Mouse (Mus musculus) MEL (cell line): Measurements from ENCODE around the gene Gmpr. TPM values are rescaled to one million over a fixed set of nuclear protein-coding genes. Genes with fewer than 3 reads are reported as not detected.

Source experiments
- DNase-seq: peaks from one replicate; pipeline ENCODE4 v3.0.0; 2011; ENCODE audit warnings: low read depth, low spot score
- H3K27ac ChIP-seq: 2 replicates; pipeline ENCODE4 v1.5.1; 2012; ENCODE audit warnings: low read depth, mild to moderate bottlenecking, control low read depth, low read length, moderate library complexity; ENCODE audit not compliant: control insufficient read depth
- H3K27me3 ChIP-seq, 2 experiments: fragments of 150-350 bp in 1 of 2; sonication (generic) in 1 of 2; 2 replicates each; pipeline ENCODE4 v1.6.1; 2012; ENCODE audit warnings: low read length in 2 of 2, mild to moderate bottlenecking in 2 of 2, improper control_type of control experiment in 1 of 2, moderate library complexity in 1 of 2; ENCODE audit not compliant: insufficient read depth in 2 of 2, control insufficient read depth in 1 of 2
- H3K36me3 ChIP-seq, 2 experiments: 2 replicates each; pipeline ENCODE4 v1.6.1; 2012 to 2014; ENCODE audit warnings: low read length in 2 of 2, improper control_type of control experiment in 1 of 2, inconsistent platforms in 1 of 2, mild to moderate bottlenecking in 1 of 2; ENCODE audit not compliant: insufficient read depth in 2 of 2, control insufficient read depth in 1 of 2
- H3K4me1 ChIP-seq, 2 experiments: fragments of 150-350 bp in 1 of 2; sonication (generic) in 1 of 2; 2 replicates each; pipeline ENCODE4 v1.6.1; 2012; ENCODE audit warnings: low read length in 2 of 2, improper control_type of control experiment in 1 of 2, mild to moderate bottlenecking in 1 of 2; ENCODE audit not compliant: insufficient read depth in 2 of 2, control insufficient read depth in 1 of 2
- H3K4me3 ChIP-seq, 2 experiments: fragments of 150-350 bp in 1 of 2; sonication (generic) in 1 of 2; 2 replicates each; pipeline ENCODE4 v1.5.1; 2012; ENCODE audit warnings: low read depth in 2 of 2, low read length in 2 of 2, mild to moderate bottlenecking in 2 of 2, moderate library complexity in 2 of 2, control low read depth in 1 of 2, improper control_type of control experiment in 1 of 2; ENCODE audit not compliant: control insufficient read depth in 1 of 2, insufficient read depth in 1 of 2
- H3K79me2 ChIP-seq: 2 replicates; pipeline ENCODE4 v1.6.1; 2012; ENCODE audit warnings: mild to moderate bottlenecking, low read length, moderate library complexity; ENCODE audit not compliant: control insufficient read depth, poor library complexity, insufficient read depth
- H3K9ac ChIP-seq: 2 replicates; pipeline ENCODE4 v1.6.1; 2012; ENCODE audit warnings: low read depth, mild to moderate bottlenecking, control low read depth, low read length, moderate library complexity; ENCODE audit not compliant: control insufficient read depth, poor library complexity, severe bottlenecking
- H3K9me3 ChIP-seq: fragments of 150-350 bp; sonication (generic); replicated peaks from 2 replicates; pipeline ENCODE4 v1.6.1; 2012; ENCODE audit warnings: mild to moderate bottlenecking, low read length, improper control_type of control experiment, moderate library complexity; ENCODE audit not compliant: insufficient read depth
- BHLHE40 ChIP-seq: IDR thresholded peaks from 2 replicates; pipeline ENCODE4 v1.6.1; 2012; ENCODE audit warnings: low read depth, mild to moderate bottlenecking, inconsistent platforms, low read length, improper control_type of control experiment, borderline replicate concordance
- CHD1 ChIP-seq: IDR thresholded peaks from 2 replicates; pipeline ENCODE4 v1.6.1; 2012; ENCODE audit warnings: low read depth, mild to moderate bottlenecking, inconsistent platforms, low read length, improper control_type of control experiment
- CHD2 ChIP-seq: IDR thresholded peaks from 2 replicates; pipeline ENCODE4 v1.6.1; 2011; ENCODE audit warnings: low read length, improper control_type of control experiment
- CTCF ChIP-seq, 3 experiments: IDR thresholded peaks in 2 of 3; conservative IDR thresholded peaks in 1 of 3; 2 replicates each; pipeline ENCODE4 v1.5.1; 2011 to 2012; ENCODE audit warnings: low read length in 3 of 3, low read depth in 2 of 3, mild to moderate bottlenecking in 2 of 3, improper control_type of control experiment in 1 of 3, inconsistent platforms in 1 of 3, mixed read lengths in 1 of 3, moderate library complexity in 1 of 3; ENCODE audit not compliant: control insufficient read depth in 1 of 3, insufficient read depth in 1 of 3, poor library complexity in 1 of 3, severe bottlenecking in 1 of 3
- ELF1 ChIP-seq: IDR thresholded peaks from 2 replicates; pipeline ENCODE4 v1.6.1; 2014; ENCODE audit warnings: low read depth, mild to moderate bottlenecking, inconsistent platforms, low read length, improper control_type of control experiment, moderate library complexity
- EP300 ChIP-seq, 2 experiments: IDR thresholded peaks; 2 replicates each; pipeline ENCODE4 v1.6.1; 2011; ENCODE audit warnings: improper control_type of control experiment in 2 of 2, low read length in 2 of 2, low read depth in 1 of 2, mild to moderate bottlenecking in 1 of 2
- ETS1 ChIP-seq: IDR thresholded peaks from 2 replicates; pipeline ENCODE4 v1.6.1; 2012; ENCODE audit warnings: low read depth, mild to moderate bottlenecking, inconsistent platforms, low read length, improper control_type of control experiment, moderate library complexity
- GATA1 ChIP-seq: IDR thresholded peaks from 2 replicates; pipeline ENCODE4 v1.6.1; 2011; ENCODE audit warnings: low read depth, low read length, improper control_type of control experiment
- HCFC1 ChIP-seq: IDR thresholded peaks from 2 replicates; pipeline ENCODE4 v1.6.1; 2012; ENCODE audit warnings: low read depth, mild to moderate bottlenecking, inconsistent platforms, low read length, improper control_type of control experiment, moderate library complexity
- KAT2A ChIP-seq: conservative IDR thresholded peaks from 2 replicates; pipeline ENCODE4 v1.6.1; 2012; ENCODE audit warnings: low read depth, low read length, improper control_type of control experiment, inconsistent platforms
- MAFK ChIP-seq: IDR thresholded peaks from 2 replicates; pipeline ENCODE4 v1.6.1; 2011; ENCODE audit warnings: low read depth, mild to moderate bottlenecking, low read length, improper control_type of control experiment, borderline replicate concordance
- MAX ChIP-seq: IDR thresholded peaks from 2 replicates; pipeline ENCODE4 v1.6.1; 2011; ENCODE audit warnings: low read length, improper control_type of control experiment
- MAZ ChIP-seq: IDR thresholded peaks from 2 replicates; pipeline ENCODE4 v1.6.1; 2012; ENCODE audit warnings: low read depth, mild to moderate bottlenecking, inconsistent platforms, low read length, improper control_type of control experiment
- MXI1 ChIP-seq: IDR thresholded peaks from 2 replicates; pipeline ENCODE4 v1.6.1; 2011; ENCODE audit warnings: mild to moderate bottlenecking, low read depth, low read length, improper control_type of control experiment
- MYB ChIP-seq: IDR thresholded peaks from 2 replicates; pipeline ENCODE4 v1.6.1; 2011; ENCODE audit warnings: mild to moderate bottlenecking, low read depth, low read length, improper control_type of control experiment
- NRF1 ChIP-seq: IDR thresholded peaks from 2 replicates; pipeline ENCODE4 v1.6.1; 2014; ENCODE audit warnings: low read depth, mild to moderate bottlenecking, inconsistent platforms, low read length, improper control_type of control experiment, moderate library complexity; ENCODE audit not compliant: poor library complexity, insufficient read depth, severe bottlenecking
- POLR2A ChIP-seq, 2 experiments: IDR thresholded peaks; 2 replicates each; pipeline ENCODE4 v1.6.1; 2011 to 2012; ENCODE audit warnings: low read length in 2 of 2, mild to moderate bottlenecking in 2 of 2, control low read depth in 1 of 2, improper control_type of control experiment in 1 of 2, low read depth in 1 of 2, moderate library complexity in 1 of 2; ENCODE audit not compliant: control insufficient read depth in 1 of 2, insufficient read depth in 1 of 2, poor library complexity in 1 of 2
- POLR2AphosphoS2 ChIP-seq: IDR thresholded peaks from 2 replicates; pipeline ENCODE4 v1.6.1; 2011; ENCODE audit warnings: low read length, improper control_type of control experiment
- POLR2AphosphoS5 ChIP-seq: IDR thresholded peaks from 2 replicates; pipeline ENCODE4 v1.6.1; 2012; ENCODE audit warnings: low read depth, borderline replicate concordance, mild to moderate bottlenecking, inconsistent platforms, low read length, moderate library complexity, mixed read lengths
- RAD21 ChIP-seq: IDR thresholded peaks from 2 replicates; pipeline ENCODE4 v1.6.1; 2011; ENCODE audit warnings: mild to moderate bottlenecking, low read depth, low read length, improper control_type of control experiment
- RCOR1 ChIP-seq: IDR thresholded peaks from 2 replicates; pipeline ENCODE4 v1.6.1; 2012; ENCODE audit warnings: low read depth, mild to moderate bottlenecking, inconsistent platforms, low read length, improper control_type of control experiment
- SIN3A ChIP-seq: IDR thresholded peaks from 2 replicates; pipeline ENCODE4 v1.6.1; 2012; ENCODE audit warnings: low read length, improper control_type of control experiment, inconsistent platforms
- SMC3 ChIP-seq: IDR thresholded peaks from 2 replicates; pipeline ENCODE4 v1.6.1; 2011; ENCODE audit warnings: low read depth, low read length, improper control_type of control experiment
- TAL1 ChIP-seq: IDR thresholded peaks from 2 replicates; pipeline ENCODE4 v1.6.1; 2012; ENCODE audit warnings: mild to moderate bottlenecking, inconsistent platforms, low read length, moderate library complexity, mixed read lengths
- TCF12 ChIP-seq: IDR thresholded peaks from 2 replicates; pipeline ENCODE4 v1.6.1; 2014; ENCODE audit warnings: low read depth, mild to moderate bottlenecking, inconsistent platforms, low read length, improper control_type of control experiment, moderate library complexity
- USF1 ChIP-seq: IDR thresholded peaks from 2 replicates; pipeline ENCODE4 v1.6.1; 2014; ENCODE audit warnings: low read depth, mild to moderate bottlenecking, inconsistent platforms, low read length, improper control_type of control experiment, moderate library complexity
- USF2 ChIP-seq, 2 experiments: IDR thresholded peaks; 2 replicates each; pipeline ENCODE4 v1.6.1; 2011 to 2012; ENCODE audit warnings: improper control_type of control experiment in 2 of 2, low read length in 2 of 2, borderline replicate concordance in 1 of 2, inconsistent platforms in 1 of 2, low read depth in 1 of 2, mild to moderate bottlenecking in 1 of 2; ENCODE audit not compliant: insufficient read depth in 1 of 2
- ZMIZ1 ChIP-seq: IDR thresholded peaks from 2 replicates; pipeline ENCODE4 v1.6.1; 2012; ENCODE audit warnings: low read depth, mild to moderate bottlenecking, inconsistent platforms, low read length, improper control_type of control experiment, moderate library complexity
- polyA plus RNA-seq, 2 experiments: library from polyadenylated mRNA; stranded (reverse) in 1 of 2; unstranded in 1 of 2; fragments of >175 nt in 1 of 2; fragments of >200 nt in 1 of 2; gene quantifications; 2 replicates each; pipeline versions ENCODE4 v1.2.1 to v1.2.4; 2012; ENCODE audit warnings: low replicate concordance in 2 of 2, low read depth in 1 of 2; ENCODE audit not compliant: insufficient read length in 2 of 2, insufficient read depth in 1 of 2, missing spikeins in 1 of 2
- total RNA-seq: library from RNA; depleted of rRNA; stranded (reverse); fragments of 300-350 nt; gene quantifications from 2 replicates; pipeline ENCODE4 v1.2.3, GENCODE M21; 2012

Gmpr gene
- total and polyA plus RNA-seq, 3 experiments: 64.2 to 130 TPM; not detected in 1

- H3K36me3 ChIP-seq: peaks cover 0 to 4% of the 10 kb centered on the region in 2 experiments; a peak in 1 of 4 replicates
- TF ChIP-seq POLR2AphosphoS5 (no peak), MAZ (no peak), BHLHE40 (no peak), POLR2AphosphoS2 (no peak), HCFC1 (no peak), ZMIZ1 (no peak), NRF1 (no peak), ETS1 (no peak), USF2 (IDR thresholded peaks at IDR 0.05; ENCODE audit: borderline replicate concordance in 1 of 2, insufficient read depth in 1 of 2, low read depth in 1 of 2, low read length in 2 of 2) (no peak), USF1 (no peak), EP300 (IDR thresholded peaks at IDR 0.05; ENCODE audit: low read depth in 1 of 2, low read length in 2 of 2) (no peak), RCOR1 (no peak), SMC3 (no peak), TCF12 (no peak), CHD1 (no peak), MYB (no peak)
- H3K27ac ChIP-seq: no peak overlapping the region
- no peak overlapping the region for H3K9ac ChIP-seq
- H3K9me3 ChIP-seq: no peaks in the 10 kb centered on the region
- H3K79me2 ChIP-seq: no peaks in the 10 kb centered on the region
- H3K4me1 ChIP-seq: peaks cover 0 to 2% of the 10 kb centered on the region in 2 experiments; a peak in 1 of 4 replicates
- DNase-seq: no peak
- no peak overlapping the region for H3K4me3 ChIP-seq
- H3K27me3 ChIP-seq: no peaks in the 10 kb centered on the region
Measured at GRCm38 (mm10) chr13:45505546-45505945, 1.7 kb upstream of the Gmpr start.

GRCm38 (mm10) chr13:45508495-45508894 lies 1.3 kb downstream of the Gmpr start:
- H3K79me2 ChIP-seq: no peaks in the 10 kb centered on the region
- no peaks in the 10 kb centered on the region for H3K27me3 ChIP-seq
- H3K36me3 ChIP-seq: peaks cover 0 to 14% of the 10 kb centered on the region in 2 experiments; a peak in 2 of 4 replicates
- H3K4me3 ChIP-seq: no peak overlapping the region
- H3K9me3 ChIP-seq: no peaks in the 10 kb centered on the region
- peaks cover 8 to 27% of the 10 kb centered on the region in 2 experiments for H3K4me1 ChIP-seq
- DNase-seq: no peak
- no peak overlapping the region for H3K9ac ChIP-seq
- TF ChIP-seq MAX: no peak
- no peak for TF ChIP-seq RCOR1
- no peak for TF ChIP-seq RAD21
- TF ChIP-seq CHD1: no peak
- TF ChIP-seq KAT2A: no peak
- TF ChIP-seq TAL1: no peak
- TF ChIP-seq NRF1: no peak
- no peak for TF ChIP-seq SIN3A
- TF ChIP-seq TCF12: no peak
- no peak for TF ChIP-seq CHD2
- TF ChIP-seq MXI1: no peak
- no peak for TF ChIP-seq POLR2AphosphoS5
- no peak for TF ChIP-seq HCFC1
- TF ChIP-seq MAZ: no peak
- no peak for TF ChIP-seq GATA1
- TF ChIP-seq CTCF (IDR thresholded peaks at IDR 0.05 in 2 of 3, conservative IDR thresholded peaks at IDR 0.05 in 1 of 3; ENCODE audit: control insufficient read depth in 1 of 3, insufficient read depth in 1 of 3, low read depth in 2 of 3, low read length in 3 of 3, poor library complexity in 1 of 3, severe bottlenecking in 1 of 3): no peak
- no peak for TF ChIP-seq POLR2A (IDR thresholded peaks at IDR 0.05; ENCODE audit: control insufficient read depth in 1 of 2, insufficient read depth in 1 of 2, low read depth in 1 of 2, low read length in 2 of 2, poor library complexity in 1 of 2)
- no peak for TF ChIP-seq MAFK
- no peak for TF ChIP-seq ELF1
- H3K27ac ChIP-seq: no peak overlapping the region
